ENCODE assay signal across 8 mouse cellular contexts in genomic region chr10:56115636-56116180, GRCm38 (mm10). TPM values are rescaled to one million over a fixed set of nuclear protein-coding genes. Genes with fewer than 3 reads are reported as not detected.
DNase-seq lines count a peak whose midpoint lies in the region; ATAC-seq lines count a peak whose summit lies in the region.

No protein-coding gene starts in this region.

- peak overlapping the region; percentile 75 for H3K27ac ChIP-seq in kidney, embryonic 16.5 days (ENCODE audit: low read length)
- peak overlapping the region; percentile 62 for H3K27ac ChIP-seq in embryonic facial prominence, embryonic 12.5 days
- peak overlapping the region; percentile 89 for H3K27ac ChIP-seq in hindbrain, embryonic 15.5 days (replicated peaks)
- H3K27ac ChIP-seq in liver, embryonic 11.5 days (ENCODE audit: low read depth, low read length): no peak overlapping the region

- H3K4me2 ChIP-seq in kidney, embryonic 16.5 days (replicated peaks; ENCODE audit: low read depth, low read length): peak overlapping the region; percentile 87
- H3K4me2 ChIP-seq in embryonic facial prominence, embryonic 12.5 days (replicated peaks): peak overlapping the region; percentile 93
- H3K4me2 ChIP-seq in hindbrain, embryonic 15.5 days: peak overlapping the region; percentile 87
- H3K4me2 ChIP-seq in liver, embryonic 11.5 days: peak overlapping the region; percentile 69

- 20% methylated on average over 27 of the region's 27 CpGs for WGBS in kidney, embryonic 16.5 days
- 16% methylated on average over 27 of the region's 27 CpGs for WGBS in embryonic facial prominence, embryonic 12.5 days
- 10% methylated on average over 27 of the region's 27 CpGs for WGBS in hindbrain, embryonic 15.5 days
- 18% methylated on average over 27 of the region's 27 CpGs for WGBS in liver, embryonic 11.5 days

- H3K9ac ChIP-seq in kidney, embryonic 16.5 days (replicated peaks; ENCODE audit: low read length): peak overlapping the region; percentile 77
- peak overlapping the region; percentile 68 for H3K9ac ChIP-seq in embryonic facial prominence, embryonic 12.5 days
- H3K9ac ChIP-seq in hindbrain, embryonic 15.5 days: peak overlapping the region; percentile 69
- peak overlapping the region; percentile 70 for H3K9ac ChIP-seq in liver, embryonic 11.5 days (ENCODE audit: low read depth, low read length)

- no peak for DNase-seq in kidney, adult 11 months
- DNase-seq in brain, adult 2 months (ENCODE audit: low read depth, low spot score): peak; percentile 78
- no peak for DNase-seq in liver, embryonic 11.5 days (ENCODE audit: low spot score)
- peak; percentile 31 for DNase-seq in right cerebral cortex, postnatal 14 days
- DNase-seq in adrenal gland, adult 8-10 months: no peak

- no peaks in the 10 kb centered on the region for H3K9me3 ChIP-seq in kidney, embryonic 16.5 days (ENCODE audit: low read length)
- H3K9me3 ChIP-seq in embryonic facial prominence, embryonic 12.5 days: no peaks in the 10 kb centered on the region
- no peaks in the 10 kb centered on the region for H3K9me3 ChIP-seq in hindbrain, embryonic 15.5 days
- no peaks in the 10 kb centered on the region for H3K9me3 ChIP-seq in liver, embryonic 11.5 days (ENCODE audit: control insufficient read depth, low read length)

- H3K36me3 ChIP-seq in kidney, embryonic 16.5 days (ENCODE audit: insufficient read depth, low read length): 0 out of 2 replicates have a peak, but pooled peaks cover 8% of the 10 kb centered on the region
- H3K36me3 ChIP-seq in embryonic facial prominence, embryonic 12.5 days: no peaks in the 10 kb centered on the region
- H3K36me3 ChIP-seq in hindbrain, embryonic 15.5 days: no peaks in the 10 kb centered on the region
- no peaks in the 10 kb centered on the region for H3K36me3 ChIP-seq in liver, embryonic 11.5 days (ENCODE audit: control insufficient read depth, insufficient read depth, low read length)

- no peaks in the 10 kb centered on the region for H3K27me3 ChIP-seq in kidney, embryonic 16.5 days (ENCODE audit: insufficient read depth, low read length)
- H3K27me3 ChIP-seq in embryonic facial prominence, embryonic 12.5 days: no peaks in the 10 kb centered on the region
- H3K27me3 ChIP-seq in hindbrain, embryonic 15.5 days: 0 out of 2 replicates have a peak, but pooled peaks cover 1% of the 10 kb centered on the region
- H3K27me3 ChIP-seq in liver, embryonic 11.5 days (replicated peaks; ENCODE audit: control insufficient read depth, insufficient read depth, low read length): no peaks in the 10 kb centered on the region

- peak overlapping the region; percentile 65 for H3K4me3 ChIP-seq in kidney, embryonic 16.5 days (ENCODE audit: low read length)
- peak overlapping the region; percentile 49 for H3K4me3 ChIP-seq in embryonic facial prominence, embryonic 12.5 days
- H3K4me3 ChIP-seq in hindbrain, embryonic 15.5 days: peak overlapping the region; percentile 61
- peak overlapping the region; percentile 65 for H3K4me3 ChIP-seq in liver, embryonic 11.5 days (ENCODE audit: low read depth, low read length)

- ATAC-seq in kidney, embryonic 16.5 days (ENCODE audit: low FRiP score, low TSS enrichment): peak; percentile 80
- ATAC-seq in embryonic facial prominence, embryonic 12.5 days (ENCODE audit: insufficient number of reproducible peaks, insufficient read depth, low FRiP score, low TSS enrichment): peak; percentile 77
- ATAC-seq in hindbrain, embryonic 15.5 days (ENCODE audit: low FRiP score, low read depth): peak; percentile 84
- ATAC-seq in liver, embryonic 11.5 days (replicated peaks; ENCODE audit: low FRiP score): peak; percentile 70

- H3K4me1 ChIP-seq in kidney, embryonic 16.5 days (ENCODE audit: insufficient read depth, low read length): peaks cover 11% of the 10 kb centered on the region; the same call in 1 of the 2 replicates
- peaks cover 7% of the 10 kb centered on the region; the same call in 1 of the 2 replicates for H3K4me1 ChIP-seq in embryonic facial prominence, embryonic 12.5 days
- peaks cover 11% of the 10 kb centered on the region for H3K4me1 ChIP-seq in hindbrain, embryonic 15.5 days (replicated peaks)
- H3K4me1 ChIP-seq in liver, embryonic 11.5 days (replicated peaks; ENCODE audit: control insufficient read depth, insufficient read depth, low read length): no peaks in the 10 kb centered on the region

RNA-seq across cellular contexts. Expression of gene Msl3l2, which starts 9.0 kb away (rescaled TPM):
- polyA plus RNA-seq in kidney, embryonic 16.5 days (2015; fragmentation: Nextera tagmentation; extraction: Ambion mirVana): 5.8 and 6.4 TPM in 2 replicates
- 12.3 and 13.7 TPM in 2 replicates for polyA plus RNA-seq in embryonic facial prominence, embryonic 12.5 days (2016; fragmentation: Nextera tagmentation; extraction: Ambion mirVana)
- 13.0 and 14.2 TPM in 2 replicates for polyA plus RNA-seq in hindbrain, embryonic 15.5 days (2015; fragmentation: Nextera tagmentation; extraction: Ambion mirVana)
- 2.3 and 2.4 TPM in 2 replicates for polyA plus RNA-seq in liver, embryonic 11.5 days (2014; fragmentation: Nextera tagmentation; extraction: Ambion mirVana)
- total RNA-seq in adrenal gland, adult 8-10 months (2022): 10 to 100 TPM in 2 of 4 experiments, 1 to 10 TPM in 2; 9.1 to 12.0 (median 10.8) TPM

Comparison
In these comparisons a context has a peak if more than half of its experiments do, and no peak if none do; other contexts are left out.
1. DNase-seq: peak in brain, adult 2 months (single experiment) and right cerebral cortex, postnatal 14 days (single experiment); none in kidney, adult 11 months (single experiment), liver, embryonic 11.5 days (single experiment) and adrenal gland, adult 8-10 months (single experiment).
2. Peak in every context shown above with its lines, with median percentiles within 50 percentile points of each other: ATAC-seq, H3K4me2 ChIP-seq, H3K4me3 ChIP-seq and H3K9ac ChIP-seq.